Mouse (Mus musculus) E14TG2a.4 (cell line): ENCODE results near the gene Shank3.

Source experiments
- H3K27me3 ChIP-seq: 2 replicates; pipeline ENCODE4 v1.6.1; 2014; ENCODE audit warnings: low read length, control low read depth; ENCODE audit not compliant: insufficient read depth
- H3K36me3 ChIP-seq: 2 replicates; pipeline ENCODE4 v1.6.1; 2014; ENCODE audit warnings: low read length, control low read depth; ENCODE audit not compliant: insufficient read depth
- H3K4me1 ChIP-seq: replicated peaks from 2 replicates; pipeline ENCODE4 v1.6.1; 2014; ENCODE audit warnings: low read depth, low read length, control low read depth
- H3K4me3 ChIP-seq: replicated peaks from 2 replicates; pipeline ENCODE4 v1.5.1; 2014; ENCODE audit warnings: mild to moderate bottlenecking, low read length
- H3K9me3 ChIP-seq: 2 replicates; pipeline ENCODE4 v1.6.1; 2014; ENCODE audit warnings: low read length, control low read depth
- CTCF ChIP-seq: conservative IDR thresholded peaks from 2 replicates; pipeline ENCODE4 v1.5.1; 2014; ENCODE audit warnings: low read length
- NANOG ChIP-seq: IDR thresholded peaks from 2 replicates; pipeline ENCODE4 v1.6.1; 2014; ENCODE audit warnings: borderline replicate concordance, low read length, mixed read lengths
- POU5F1 ChIP-seq: IDR thresholded peaks from 2 replicates; pipeline ENCODE4 v1.6.1; 2014; ENCODE audit warnings: low read length, borderline replicate concordance

The Shank3 gene

GRCm38 (mm10) chr15:89460298-89460697 is 39.1 kb upstream of the Shank3 start:
- H3K4me1 ChIP-seq: peaks cover 59% of the 10 kb centered on the region
- H3K36me3 ChIP-seq: peaks cover 12% of the 10 kb centered on the region; the same call in 1 of the 2 replicates
- H3K9me3 ChIP-seq: no peaks in the 10 kb centered on the region
- peaks cover 52% of the 10 kb centered on the region for H3K27me3 ChIP-seq
- TF ChIP-seq CTCF (no peak), POU5F1 (no peak), NANOG (no peak)
- no peak overlapping the region for H3K4me3 ChIP-seq

GRCm38 (mm10) chr15:89461321-89461720 is 38.1 kb upstream of the Shank3 start:
- H3K4me3 ChIP-seq: no peak overlapping the region
- no peaks in the 10 kb centered on the region for H3K9me3 ChIP-seq
- peaks cover 61% of the 10 kb centered on the region for H3K4me1 ChIP-seq
- TF ChIP-seq CTCF (no peak), POU5F1 (no peak), NANOG (no peak)
- H3K27me3 ChIP-seq: peaks cover 41% of the 10 kb centered on the region
- peaks cover 12% of the 10 kb centered on the region; the same call in 1 of the 2 replicates for H3K36me3 ChIP-seq

- Histone ChIP-seq H3K27me3 (peaks cover 33% of the 10 kb centered on the region), H3K9me3 (no peaks in the 10 kb centered on the region)
- no peak for TF ChIP-seq NANOG
- TF ChIP-seq POU5F1: no peak
- no peak for TF ChIP-seq CTCF
Measured at GRCm38 (mm10) chr15:89462176-89462575, 37.2 kb upstream of the Shank3 start.

GRCm38 (mm10) chr15:89463334-89464235 is 35.8 kb upstream of the Shank3 start:
- peaks cover 51% of the 10 kb centered on the region for H3K4me1 ChIP-seq
- H3K4me3 ChIP-seq: no peak overlapping the region
- H3K27me3 ChIP-seq: peaks cover 19% of the 10 kb centered on the region
- H3K36me3 ChIP-seq: peaks cover 7% of the 10 kb centered on the region; the same call in 1 of the 2 replicates
- TF ChIP-seq CTCF (peak; percentile 27), POU5F1 (no peak), NANOG (no peak)
- no peaks in the 10 kb centered on the region for H3K9me3 ChIP-seq

More at GRCm38 (mm10) chr15:89462176-89462575, 37.2 kb upstream of the Shank3 start:
- Histone ChIP-seq H3K4me1 (peaks cover 52% of the 10 kb centered on the region), H3K36me3 (peaks cover 12% of the 10 kb centered on the region; the same call in 1 of the 2 replicates), H3K4me3 (no peak overlapping the region)

GRCm38 (mm10) chr15:89465052-89465451 is 34.4 kb upstream of the Shank3 start:
- Histone ChIP-seq H3K36me3 (no peaks in the 10 kb centered on the region), H3K9me3 (no peaks in the 10 kb centered on the region), H3K4me1 (peaks cover 61% of the 10 kb centered on the region), H3K27me3 (peaks cover 7% of the 10 kb centered on the region), H3K4me3 (no peak overlapping the region)
- TF ChIP-seq CTCF (no peak), NANOG (no peak), POU5F1 (no peak)

GRCm38 (mm10) chr15:89468577-89468976 is 30.8 kb upstream of the Shank3 start:
- TF ChIP-seq POU5F1 (no peak), CTCF (peak; percentile 59), NANOG (no peak)
- Histone ChIP-seq H3K36me3 (peaks cover 9% of the 10 kb centered on the region), H3K9me3 (no peaks in the 10 kb centered on the region), H3K4me1 (peaks cover 57% of the 10 kb centered on the region), H3K27me3 (no peaks in the 10 kb centered on the region), H3K4me3 (no peak overlapping the region)

GRCm38 (mm10) chr15:89471476-89471875 is 27.9 kb upstream of the Shank3 start:
- Histone ChIP-seq H3K36me3 (peaks cover 19% of the 10 kb centered on the region), H3K4me1 (peaks cover 71% of the 10 kb centered on the region), H3K27me3 (no peaks in the 10 kb centered on the region), H3K4me3 (no peak overlapping the region), H3K9me3 (no peaks in the 10 kb centered on the region)
- TF ChIP-seq CTCF (no peak), POU5F1 (no peak), NANOG (no peak)

- Histone ChIP-seq H3K36me3 (peaks cover 19% of the 10 kb centered on the region), H3K4me1 (peaks cover 80% of the 10 kb centered on the region), H3K9me3 (no peaks in the 10 kb centered on the region), H3K27me3 (no peaks in the 10 kb centered on the region), H3K4me3 (0 out of 2 replicates have a peak overlapping the region, but pooled peaks have one; percentile 17)
- TF ChIP-seq CTCF (no peak), POU5F1 (no peak), NANOG (no peak)
Measured at GRCm38 (mm10) chr15:89473370-89473769, 26.1 kb upstream of the Shank3 start.

- Histone ChIP-seq H3K4me3 (no peak overlapping the region), H3K9me3 (no peaks in the 10 kb centered on the region), H3K36me3 (peaks cover 19% of the 10 kb centered on the region), H3K4me1 (peaks cover 80% of the 10 kb centered on the region), H3K27me3 (no peaks in the 10 kb centered on the region)
- TF ChIP-seq CTCF: no peak
- TF ChIP-seq NANOG: no peak
- TF ChIP-seq POU5F1: no peak
Measured at GRCm38 (mm10) chr15:89473921-89474320, 25.5 kb upstream of the Shank3 start.
